Mouse (Mus musculus): ENCODE measurements around the gene Shc3.

DNA sequence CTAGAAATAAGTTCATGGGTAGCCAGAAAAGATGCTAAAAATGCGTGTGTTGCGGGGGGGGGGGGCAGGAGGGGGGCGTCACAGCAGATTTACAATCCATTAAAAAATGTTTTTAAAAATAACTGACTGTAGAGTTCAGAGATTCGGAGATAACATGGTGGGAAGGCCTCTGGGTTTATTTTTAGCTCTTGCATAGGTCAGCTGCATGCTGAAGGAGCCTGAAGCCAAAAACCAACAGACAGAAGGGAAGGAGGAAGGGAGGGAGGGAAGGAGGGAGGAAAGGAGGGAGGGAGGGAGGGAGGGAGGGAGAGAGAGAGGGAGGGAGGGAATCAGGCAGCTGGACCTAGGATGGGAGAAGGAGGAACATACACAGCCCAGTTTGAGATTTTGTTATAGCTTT is 18.8 kb upstream of the Shc3 start:
- TF ChIP-seq TAL1 (IDR thresholded peaks at IDR 0.05; ENCODE audit: low read length) (no peak), GATA1 (IDR thresholded peaks at IDR 0.05; ENCODE audit: low read length) (no peak)

Data from erythroblast, embryonic 14.5 days (primary cell).